In the genomic region with DNA sequence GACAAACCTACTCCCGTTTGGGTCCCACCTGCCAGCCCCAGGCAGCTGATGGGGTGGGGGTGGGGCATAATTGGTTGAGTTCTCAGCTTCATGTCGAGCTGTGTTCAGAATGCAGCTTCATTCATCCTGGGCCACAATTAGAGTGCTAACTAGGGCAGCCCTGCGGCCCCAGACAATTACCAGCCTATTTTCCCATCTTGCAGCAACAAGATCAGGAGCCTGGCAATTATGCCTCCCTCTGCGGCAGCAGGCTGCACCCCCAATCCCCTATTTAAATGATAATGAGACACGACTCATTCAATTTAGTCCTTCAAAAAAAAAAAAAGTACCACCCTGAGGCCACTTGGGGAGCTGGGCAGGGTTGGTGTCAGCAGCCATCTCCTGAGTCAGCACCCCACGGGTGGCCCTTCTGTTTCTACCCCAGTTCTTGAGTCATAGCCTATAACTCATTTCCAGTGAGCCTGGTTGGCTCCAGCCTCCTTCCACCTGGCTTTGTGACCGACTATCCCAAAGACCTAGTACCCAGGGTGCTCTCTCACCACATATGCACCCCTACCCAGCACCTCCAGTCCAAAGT, we compare ENCODE assay signal across 10 mouse cellular contexts. TPM values are rescaled to one million over a fixed set of nuclear protein-coding genes. Genes with fewer than 3 reads are reported as not detected.
DNase-seq lines count a peak whose midpoint lies in the region; ATAC-seq and TF ChIP-seq lines count a peak whose summit lies in the region.
"Had no signal": no experiment of that assay in that cellular context is flagged by ENCODE, and none has a peak within 500 bp of the region (broad histone marks: within the 10 kb centered on the region; RNA-seq: fewer than 3 reads in every experiment).

No protein-coding gene starts in this region.

- H3K36me3 ChIP-seq in heart, adult 2 months (ENCODE audit: control insufficient read depth, insufficient read depth, low read length), result no peaks in the 10 kb centered on the region
- peaks cover 41% of the 10 kb centered on the region for H3K36me3 ChIP-seq in liver, embryonic 12.5 days

- no peak for TF ChIP-seq CTCF in heart, adult 2 months (IDR thresholded peaks at IDR 0.05)

- no peak for TF ChIP-seq POLR2A in heart, adult 2 months (IDR thresholded peaks at IDR 0.05; ENCODE audit: insufficient read depth, low read depth, low read length)

- peaks cover 15% of the 10 kb centered on the region for H3K4me1 ChIP-seq in heart, adult 2 months (ENCODE audit: control insufficient read depth, insufficient read depth, low read length)
- H3K4me1 ChIP-seq in liver, embryonic 12.5 days, result peaks cover 22% of the 10 kb centered on the region

- no peaks in the 10 kb centered on the region for H3K9me3 ChIP-seq in liver, embryonic 12.5 days (replicated peaks)
- H3K9me3 ChIP-seq: megakaryocyte, embryonic 14.5 days had no signal

- H3K9ac ChIP-seq in heart, adult 2 months (ENCODE audit: low read depth, low read length), result no peak overlapping the region
- H3K9ac ChIP-seq in liver, embryonic 12.5 days, result no peak overlapping the region

- peak overlapping the region; percentile 12; the same call in 1 of the 2 replicates for H3K27ac ChIP-seq in heart, adult 2 months
- H3K27ac ChIP-seq in liver, embryonic 12.5 days, result no peak overlapping the region

- no peaks in the 10 kb centered on the region for H3K27me3 ChIP-seq in heart, adult 2 months (ENCODE audit: control insufficient read depth, insufficient read depth, low read length)
- H3K27me3 ChIP-seq in liver, embryonic 12.5 days (replicated peaks), result no peaks in the 10 kb centered on the region
- H3K27me3 ChIP-seq: megakaryocyte, embryonic 14.5 days had no signal

- no peak for ATAC-seq in liver, embryonic 12.5 days

- intact Hi-C loops in heart, adult 2 months (cut with DNase I), result no loop called here

- H3K4me3 ChIP-seq in heart, adult 2 months, result no peak overlapping the region
- H3K4me3 ChIP-seq in liver, embryonic 12.5 days, result no peak overlapping the region
- H3K4me3 ChIP-seq: erythroblast, embryonic 14.5 days; megakaryocyte, embryonic 14.5 days had no signal

- TF ChIP-seq EP300 in heart, adult 2 months (IDR thresholded peaks at IDR 0.05; ENCODE audit: insufficient read depth, low read depth, low read length), result no peak

- H3K4me2 ChIP-seq in liver, embryonic 12.5 days, result no peak overlapping the region

- DNase-seq in heart, adult 2 months, result no peak
- DNase-seq in heart, postnatal 4 days, result no peak
- DNase-seq in cerebellum, adult 11-12 months, result peak; percentile 82
- DNase-seq in forelimb bud, embryonic 11.5 days (ENCODE audit: low read depth, low spot score), result peak; percentile 41
- peak; percentile 62 to 67 for DNase-seq in left cerebral cortex, adult 9 months (ENCODE audit: low spot score in 2 of 2)
- peak; percentile 69 for DNase-seq in telencephalon, adult 2 months (ENCODE audit: low read depth, low spot score)
- DNase-seq in adipocyte (ENCODE audit: low spot score), result no peak

- H3K79me2 ChIP-seq in heart, adult 2 months (replicated peaks; ENCODE audit: control insufficient read depth, insufficient read depth, low read length), result no peaks in the 10 kb centered on the region; the same call in 1 of the 2 replicates

- 55% methylated on average over 7 of the region's 7 CpGs for WGBS in heart, adult 2 months
- 44% methylated on average over 7 of the region's 7 CpGs for WGBS in liver, embryonic 12.5 days (ENCODE audit: insufficient replicate concordance)

RNA-seq across cellular contexts. Expression of gene Fbrsl1, which starts 31.4 kb away (rescaled TPM):
- total RNA-seq in heart, adult 2 months (2021), result 10 to 100 TPM; 47.0 to 51.8 TPM
- 28.1 and 39.3 TPM in 2 replicates for polyA plus RNA-seq in heart, adult 2 months (2012; rRNA removed)
- 10 to 100 TPM; 49.7 to 52.2 TPM for total RNA-seq in heart, postnatal 4 days (2021)
- 9.8 TPM in 2 replicates for polyA plus RNA-seq in liver, embryonic 12.5 days (2016; fragmentation: Nextera tagmentation; extraction: Ambion mirVana)

Comparison
In these comparisons a context has a peak if more than half of its experiments do, and no peak if none do; other contexts are left out.
1. DNase-seq: peak in cerebellum, adult 11-12 months (single experiment), forelimb bud, embryonic 11.5 days (single experiment), left cerebral cortex, adult 9 months (2 of 2) and telencephalon, adult 2 months (single experiment); none in heart, adult 2 months (0 of 2), heart, postnatal 4 days (single experiment) and adipocyte (single experiment).